Mouse (Mus musculus): Measurements from ENCODE around the gene Nrip2. TPM values are rescaled to one million over a fixed set of nuclear protein-coding genes. Genes with fewer than 3 reads are reported as not detected.

The Nrip2 gene
- total RNA-seq (2021), result 1 to 10 TPM; 1.5 to 1.7 TPM
- long read RNA-seq, experiment 1, partial matches to known transcripts, result 0 of 4 reads
- long read RNA-seq, experiment 1, other reads (novel, unspliced or antisense), result 2 of 4 reads
- long read RNA-seq, experiment 2, partial matches to known transcripts, result 0 of 1 reads
- long read RNA-seq, experiment 2, other reads (novel, unspliced or antisense), result 0 of 1 reads

DNA sequence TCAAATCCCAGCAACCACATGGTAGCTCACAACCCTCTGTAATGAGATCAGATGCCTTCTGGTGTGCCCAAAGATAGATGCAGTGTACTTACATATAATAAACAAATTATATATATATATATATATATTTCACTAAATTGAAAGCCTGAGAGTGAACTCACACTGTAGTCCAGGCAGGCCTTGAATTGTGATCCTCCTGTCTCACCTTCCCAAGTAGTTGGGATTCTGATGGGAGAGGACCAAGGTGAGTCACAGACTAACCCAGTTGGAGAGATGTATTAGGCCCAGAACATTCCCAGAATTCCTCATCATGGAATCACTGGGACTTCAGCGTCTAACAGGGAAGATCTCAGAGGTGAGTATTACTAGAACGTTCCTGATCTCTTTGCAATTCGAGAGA, at the start of gene Nrip2:
Gene Nrip2, plus strand, starts transcription at position 301 of the 400 bp plus-strand sequence.
- H3K27ac ChIP-seq, result peak within 1 kb of the TSS; percentile 70
- intact Hi-C loops (cut with DNase I), result no loop called here
- peak within 1 kb of the TSS; percentile 44 for H3K4me3 ChIP-seq
- no peak for DNase-seq
- TF ChIP-seq CTCF (IDR thresholded peaks at IDR 0.05), result no peak

DNA sequence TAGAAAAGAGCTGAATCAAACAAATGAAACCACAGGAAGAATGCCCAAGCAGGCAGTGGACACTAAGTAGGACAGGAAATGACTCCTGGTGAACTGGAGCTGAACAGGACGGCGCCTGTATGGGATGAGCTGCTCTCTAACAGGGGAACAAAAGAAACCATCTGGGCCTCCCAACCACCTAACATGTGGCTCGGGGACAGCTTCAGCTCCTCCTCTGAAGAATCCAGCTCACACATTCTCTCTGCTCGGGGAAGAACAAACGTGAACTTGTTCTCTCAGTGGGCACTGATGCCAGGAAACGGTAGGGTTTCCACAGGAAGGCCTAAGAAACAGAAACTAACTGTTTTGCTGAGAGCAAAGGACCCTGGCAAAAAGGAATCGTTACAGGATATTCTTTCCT, 49.4 kb upstream of the Nrip2 start:
- intact Hi-C loops (cut with DNase I), result no loop called here
- DNase-seq, result no peak
- Histone ChIP-seq H3K27ac (peak overlapping the region; percentile 50), H3K4me3 (no peak overlapping the region)
- TF ChIP-seq CTCF (IDR thresholded peaks at IDR 0.05), result no peak

DNA sequence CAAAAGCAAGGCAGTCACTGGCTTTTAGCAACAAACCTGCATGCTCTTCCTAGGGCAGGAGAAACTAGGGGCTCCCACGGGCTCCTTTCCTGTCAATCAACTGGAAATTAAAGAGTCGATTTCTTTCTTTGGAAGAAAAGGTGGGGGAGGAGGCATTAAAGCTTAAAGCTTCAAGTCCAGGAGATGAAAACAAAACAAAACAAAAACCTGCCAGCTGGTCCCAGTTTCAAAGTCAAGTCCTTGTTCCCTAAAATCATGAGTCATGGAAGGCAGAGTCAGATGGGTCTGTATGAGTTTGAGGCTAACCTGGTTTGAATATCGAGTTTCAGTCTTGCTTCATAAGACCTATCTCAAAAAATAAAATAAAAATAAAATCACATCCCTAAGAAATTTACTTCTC, 45.0 kb upstream of the Nrip2 start:
- DNase-seq, result no peak
- H3K4me3 ChIP-seq, result peak overlapping the region; percentile 95; the same call in 1 of the 2 replicates
- H3K27ac ChIP-seq, result peak overlapping the region; percentile 89; the same call in 1 of the 2 replicates
- no peak for TF ChIP-seq CTCF (IDR thresholded peaks at IDR 0.05)
- intact Hi-C loops (cut with DNase I), result no loop called here

DNA sequence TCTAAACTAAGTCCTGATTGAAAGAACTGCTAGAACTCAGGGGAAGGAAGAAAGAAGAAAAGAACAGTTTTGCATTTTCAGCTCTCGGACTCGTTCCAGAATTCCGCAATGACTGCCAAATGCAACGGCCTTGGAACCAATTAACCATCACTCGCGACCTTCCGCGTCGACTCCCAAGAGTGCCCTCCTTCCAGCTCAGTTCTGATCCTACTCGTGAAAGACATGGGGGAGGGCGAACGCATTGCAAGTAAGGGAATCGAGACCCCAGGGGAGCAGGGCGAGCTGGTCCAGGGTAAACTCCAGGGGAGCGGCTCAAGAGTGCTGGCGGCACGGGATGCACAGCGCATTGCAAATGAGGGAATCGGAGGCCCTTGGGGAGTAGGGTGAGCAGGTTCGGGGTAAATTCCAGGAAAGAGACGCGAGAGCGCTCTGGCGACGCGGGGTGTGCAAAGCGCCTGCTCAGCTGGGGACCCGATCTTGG, 43.9 kb upstream of the Nrip2 start:
- peak overlapping the region; percentile 89 for H3K27ac ChIP-seq
- no peak for DNase-seq
- intact Hi-C loops (cut with DNase I), result no loop called here
- no peak for TF ChIP-seq CTCF (IDR thresholded peaks at IDR 0.05)
- H3K4me3 ChIP-seq, result peak overlapping the region; percentile 95

DNA sequence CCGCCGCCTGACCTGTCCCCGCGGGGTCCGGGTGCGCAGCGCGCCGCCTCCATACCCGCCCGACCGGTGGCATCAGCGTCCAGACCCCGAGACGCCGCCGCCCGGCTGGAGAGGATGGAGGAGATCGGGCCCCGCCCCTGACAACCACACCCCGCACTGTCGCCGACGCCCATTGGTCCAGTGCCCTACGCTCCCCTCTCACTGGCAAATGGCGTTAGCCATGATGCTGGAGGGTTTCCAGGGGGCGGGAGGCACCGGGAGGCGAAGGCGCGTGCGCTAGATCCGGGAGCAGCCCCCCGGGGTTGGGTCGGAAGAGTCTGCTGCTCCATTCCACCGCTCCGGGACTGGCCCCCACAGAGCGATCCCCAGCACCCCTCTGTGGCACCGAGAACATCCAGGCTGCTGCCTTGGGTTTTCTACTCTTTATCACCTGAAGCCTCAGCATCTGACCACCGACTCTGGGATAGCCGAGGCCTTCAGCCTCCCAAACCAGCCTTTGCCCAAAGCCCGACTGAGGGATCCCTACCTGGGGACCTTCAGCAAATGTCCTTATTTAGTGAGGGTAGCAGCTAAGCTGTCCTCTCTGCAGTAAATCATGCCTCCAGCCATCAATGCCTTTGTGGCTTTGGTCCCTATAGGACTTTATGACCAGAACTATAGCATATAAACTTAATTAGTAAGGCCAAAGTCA, 43.2 kb upstream of the Nrip2 start, which contains the start of gene Tulp3:
Gene Tulp3, minus strand, starts transcription at position 126 of the 691 bp plus-strand sequence.
- intact Hi-C loops (cut with DNase I), result no loop called here
- peak within 1 kb of the TSS; percentile 95 for H3K4me3 ChIP-seq
- H3K27ac ChIP-seq, result peak within 1 kb of the TSS; percentile 89
- peak; percentile 99 for DNase-seq
- no peak for TF ChIP-seq CTCF (IDR thresholded peaks at IDR 0.05)

DNA sequence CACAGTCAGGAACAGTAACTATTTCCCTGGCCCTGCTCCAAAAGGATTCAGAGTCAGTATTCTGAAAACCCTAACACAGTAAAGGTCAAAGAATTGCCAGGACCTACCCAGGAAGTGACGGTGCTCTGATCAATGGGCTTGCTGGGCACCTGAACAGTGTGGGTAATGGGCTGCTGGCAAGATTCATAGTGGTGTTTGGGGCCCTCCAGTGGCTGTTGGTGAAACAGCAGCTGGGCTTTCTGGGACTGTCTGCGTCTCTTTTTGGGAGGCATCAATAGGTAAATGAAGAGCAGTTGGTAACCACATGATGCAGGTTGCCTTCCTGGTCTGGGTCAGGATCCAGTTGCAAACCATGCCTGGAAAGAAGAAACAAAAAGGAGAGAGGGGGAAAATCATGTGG, 40.1 kb upstream of the Nrip2 start:
- peak; percentile 96 for TF ChIP-seq CTCF (IDR thresholded peaks at IDR 0.05)
- intact Hi-C loops (cut with DNase I), result loop anchor here (1.0 to 2.0 kb wide), 2 partner anchors 41 to 124 kb away; no protein-coding TSS in a partner anchor

DNA sequence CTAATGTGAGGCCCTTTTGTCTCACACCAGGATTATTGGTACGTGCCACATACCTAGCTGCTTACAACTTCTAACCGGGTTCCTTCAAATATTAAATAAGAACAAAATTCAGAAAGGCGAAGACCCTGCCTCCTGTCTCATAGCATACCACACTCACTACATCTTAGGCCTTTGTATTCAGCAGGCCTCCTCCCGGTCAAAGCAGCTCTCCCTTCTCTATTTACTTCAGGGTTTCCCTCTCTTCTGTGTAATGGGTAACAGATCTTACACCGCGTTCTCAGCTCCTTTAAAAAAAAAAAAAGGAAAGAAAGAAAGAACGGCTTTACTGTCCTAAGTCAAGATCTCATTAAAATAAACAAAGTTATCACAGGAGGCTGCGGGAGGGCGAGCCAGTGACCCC, 37.2 kb upstream of the Nrip2 start:
- intact Hi-C loops (cut with DNase I), result no loop called here
- no peak for DNase-seq
- TF ChIP-seq CTCF (IDR thresholded peaks at IDR 0.05), result no peak
- Histone ChIP-seq H3K4me3 (peak overlapping the region; percentile 95), H3K27ac (peak overlapping the region; percentile 92)

More for the DNA sequence above, 40.1 kb upstream of the Nrip2 start:
- peak; percentile 66 for DNase-seq
- Histone ChIP-seq H3K27ac (no peak overlapping the region), H3K4me3 (no peak overlapping the region)

DNA sequence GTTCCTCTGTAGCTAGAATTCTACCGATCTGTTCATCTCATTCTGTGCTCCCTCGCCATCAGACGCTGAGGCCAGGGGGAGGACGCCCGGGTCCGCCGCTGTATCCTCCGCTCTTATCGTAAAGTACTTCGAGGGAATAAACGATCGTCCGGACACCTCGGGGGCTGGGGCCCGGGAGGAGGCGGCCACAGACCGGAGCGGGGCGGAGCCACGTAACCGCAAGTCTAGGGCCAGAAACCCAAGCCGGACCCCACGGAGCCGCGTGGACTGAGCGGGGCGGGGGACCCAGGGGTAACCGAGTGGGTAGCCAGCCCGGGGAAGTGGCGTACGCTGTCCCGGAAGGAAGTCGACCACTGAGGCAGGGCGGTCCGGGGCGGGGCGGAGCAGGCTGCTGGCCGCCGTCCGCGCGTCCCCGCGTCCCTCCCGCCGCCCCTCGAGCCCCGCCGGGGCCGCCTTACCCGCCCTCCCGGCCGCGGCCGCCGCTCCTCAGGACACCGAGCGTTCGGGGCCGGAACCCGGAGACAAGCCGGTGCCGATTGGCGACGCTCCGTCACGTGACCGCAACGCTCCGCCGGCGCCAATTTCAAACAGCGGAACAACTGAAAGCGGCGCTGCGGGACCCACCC, 36.6 kb upstream of the Nrip2 start, which contains the start of the genes Rhno1 and Foxm1:
Gene Rhno1, minus strand, starts transcription at position 531 of the 626 bp plus-strand sequence.
Gene Foxm1, plus strand, starts transcription at position 587 of the 626 bp plus-strand sequence.
- intact Hi-C loops (cut with DNase I), result no loop called here
- DNase-seq, result peak; percentile 93
- no peak for TF ChIP-seq CTCF (IDR thresholded peaks at IDR 0.05)
- Histone ChIP-seq H3K27ac (peak within 1 kb of the TSS; percentile 92), H3K4me3 (peak within 1 kb of the TSS; percentile 95)

DNA sequence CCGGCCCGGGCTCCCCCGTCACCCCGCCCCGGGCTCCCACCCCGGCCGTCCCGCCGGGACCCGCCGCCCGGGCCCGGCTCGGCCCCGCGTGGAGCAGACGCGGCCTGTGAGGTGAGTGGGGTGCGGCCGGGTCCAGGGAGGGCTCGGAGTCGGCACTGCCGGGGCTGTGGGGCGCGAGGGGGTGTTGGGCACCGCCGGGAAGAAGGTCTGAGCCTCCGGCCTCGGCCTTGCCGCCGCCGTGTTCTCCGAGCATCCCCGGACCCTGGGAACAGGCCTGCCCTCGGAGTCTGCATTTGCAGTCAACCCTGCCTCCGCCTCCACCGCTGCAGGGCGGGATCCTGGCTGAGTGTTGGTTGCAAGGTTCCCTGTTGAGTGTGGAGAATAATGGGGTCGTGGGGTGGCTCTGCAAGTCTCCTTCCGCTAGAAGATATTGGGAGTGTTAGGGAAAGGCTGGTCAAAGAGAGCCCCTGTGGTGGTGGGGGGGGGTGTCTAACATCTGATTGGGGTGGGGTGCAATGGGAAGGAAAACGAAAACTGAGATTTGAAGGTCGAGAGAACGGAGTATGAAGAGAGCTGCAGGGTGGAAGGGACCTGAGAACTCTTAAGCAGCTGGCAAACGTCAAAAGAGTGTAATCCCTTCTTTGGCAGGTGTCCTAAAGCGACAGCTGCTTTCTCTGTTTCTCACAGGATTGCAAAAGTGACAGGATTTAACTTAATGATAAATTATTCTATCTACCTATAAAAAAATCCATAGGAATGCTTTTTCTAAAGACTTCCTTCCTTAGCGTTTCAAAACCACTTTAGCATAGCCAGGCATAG, 35.9 kb upstream of the Nrip2 start:
- no peak for DNase-seq
- H3K4me3 ChIP-seq, result peak overlapping the region; percentile 95
- peak overlapping the region; percentile 92 for H3K27ac ChIP-seq
- no peak for TF ChIP-seq CTCF (IDR thresholded peaks at IDR 0.05)
- intact Hi-C loops (cut with DNase I), result no loop called here

DNA sequence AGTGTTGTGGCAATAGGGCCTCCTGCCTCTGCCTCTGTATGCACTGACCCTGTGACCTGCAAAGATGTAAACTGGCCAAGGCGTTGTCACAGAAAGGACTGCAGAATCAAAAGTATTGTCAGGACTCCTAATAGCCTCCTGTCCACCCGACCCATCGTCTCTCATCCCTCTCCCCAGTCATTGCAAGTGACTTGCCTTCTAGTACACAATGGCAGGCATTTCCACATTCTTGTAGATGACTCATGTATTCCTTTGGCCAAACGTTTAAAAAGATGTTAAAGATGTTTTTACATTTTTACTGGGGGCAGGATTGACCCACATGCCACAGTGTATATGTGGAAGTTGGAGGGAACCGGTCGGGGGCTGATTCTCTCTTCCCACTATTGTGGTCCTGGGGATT, 34.4 kb upstream of the Nrip2 start:
- intact Hi-C loops (cut with DNase I), result no loop called here
- no peak for DNase-seq
- TF ChIP-seq CTCF (IDR thresholded peaks at IDR 0.05), result no peak
- Histone ChIP-seq H3K27ac (no peak overlapping the region), H3K4me3 (no peak overlapping the region)

DNA sequence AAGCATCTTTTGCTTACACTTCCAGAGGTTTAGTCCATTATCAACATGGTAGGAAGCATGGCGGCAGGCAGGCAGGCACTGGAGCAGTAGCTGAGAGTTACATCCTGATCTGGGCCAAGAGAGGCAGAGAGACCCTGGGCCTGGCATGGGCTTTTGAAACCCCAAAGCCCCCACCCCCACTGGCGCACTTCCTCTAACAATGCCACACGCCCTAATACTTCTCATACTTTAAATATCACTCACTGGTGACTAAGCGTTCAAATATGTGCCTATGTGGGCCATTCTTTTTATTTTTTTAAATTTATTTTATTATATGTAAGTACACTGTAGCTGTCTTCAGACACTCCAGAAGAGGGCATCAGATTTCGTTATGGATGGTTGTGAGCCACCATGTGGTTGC, 32.6 kb upstream of the Nrip2 start:
- DNase-seq, result no peak
- intact Hi-C loops (cut with DNase I), result no loop called here
- Histone ChIP-seq H3K27ac (no peak overlapping the region), H3K4me3 (no peak overlapping the region)
- TF ChIP-seq CTCF (IDR thresholded peaks at IDR 0.05), result no peak

DNA sequence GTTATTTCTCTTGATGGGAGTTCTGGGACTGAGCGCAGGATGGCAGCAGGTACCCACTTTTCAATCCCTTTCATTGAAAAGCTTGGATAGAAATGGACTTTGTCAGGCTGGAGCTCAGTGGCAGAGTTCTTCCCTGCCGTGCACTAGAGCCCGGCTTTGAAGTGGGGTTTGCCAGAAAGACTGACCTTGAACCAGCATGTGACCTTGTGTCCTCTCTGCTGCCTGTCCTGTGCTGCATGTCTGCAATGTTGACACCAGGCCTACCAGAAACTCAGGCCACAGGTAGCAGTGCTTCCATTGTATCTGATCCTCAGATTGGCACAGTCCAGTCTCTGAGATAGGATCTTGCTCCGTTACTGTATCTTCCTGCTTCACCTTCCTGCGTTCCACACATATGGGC, 29.1 kb upstream of the Nrip2 start:
- DNase-seq, result no peak
- intact Hi-C loops (cut with DNase I), result no loop called here
- TF ChIP-seq CTCF (IDR thresholded peaks at IDR 0.05), result no peak
- Histone ChIP-seq H3K4me3 (no peak overlapping the region), H3K27ac (no peak overlapping the region)

Data from gastrocnemius, adult 2 months (tissue).